Mouse (Mus musculus) midbrain, embryonic 16.5 days (tissue): ENCODE measurements around the gene Tmem259. TPM values are rescaled to one million over a fixed set of nuclear protein-coding genes. Genes with fewer than 3 reads are reported as not detected.

ENCODE experiments used
- ATAC-seq: fragments of 200-750 bp; cut with Nextera tagmentation; 2 replicates; pipeline ENCODE4 v1.8.0; 2017; ENCODE audit warnings: moderate TSS enrichment
- H3K27ac ChIP-seq: fragments of 300-500 bp; sonication (generic); 2 replicates; pipeline ENCODE4 v1.5.1; 2014; ENCODE audit warnings: mild to moderate bottlenecking, low read length, mixed read lengths
- H3K27me3 ChIP-seq: fragments of 300-500 bp; sonication (generic); 2 replicates; pipeline ENCODE4 v1.6.1; 2014; ENCODE audit warnings: low read depth, low read length, mixed read lengths; ENCODE audit not compliant: control insufficient read depth, insufficient read depth
- H3K36me3 ChIP-seq: fragments of 300-500 bp; sonication (generic); 2 replicates; pipeline ENCODE4 v1.6.1; 2014; ENCODE audit warnings: mild to moderate bottlenecking, low read length, moderate library complexity, mixed read lengths; ENCODE audit not compliant: control insufficient read depth, insufficient read depth
- H3K4me1 ChIP-seq: fragments of 300-500 bp; sonication (generic); 2 replicates; pipeline ENCODE4 v1.6.1; 2014; ENCODE audit warnings: mild to moderate bottlenecking, low read length, mixed read lengths; ENCODE audit not compliant: control insufficient read depth, insufficient read depth
- H3K4me2 ChIP-seq: fragments of 300-500 bp; sonication (generic); 2 replicates; pipeline ENCODE4 v1.6.1; 2014; ENCODE audit warnings: mild to moderate bottlenecking, low read length, mixed read lengths
- H3K4me3 ChIP-seq: fragments of 300-500 bp; sonication (generic); 2 replicates; pipeline ENCODE4 v1.5.1; 2014; ENCODE audit warnings: low read depth, mild to moderate bottlenecking, low read length, moderate library complexity, mixed read lengths
- H3K9ac ChIP-seq: fragments of 300-500 bp; sonication (generic); 2 replicates; pipeline ENCODE4 v1.6.1; 2014; ENCODE audit warnings: low read depth, low read length, mixed read lengths
- H3K9me3 ChIP-seq: fragments of 300-500 bp; sonication (generic); replicated peaks from 2 replicates; pipeline ENCODE4 v1.6.1; 2014; ENCODE audit warnings: mild to moderate bottlenecking, low read length, mixed read lengths; ENCODE audit not compliant: control insufficient read depth, poor library complexity, severe bottlenecking
- WGBS: fragments of 180-500 bp; shearing (Covaris S2); extraction: QIAGEN DNeasy Blood & Tissue Kit; methylation state at CpG from one replicate; pipeline ENCODE4 v1.1.7; 2014; 5-methylcytosine and 5-hydroxymethylcytosine counted together
- polyA plus RNA-seq: library from polyadenylated mRNA; unstranded; fragments of >200 nt; fragmentation: Nextera tagmentation; extraction: Ambion mirVana; gene quantifications from 2 replicates; pipeline ENCODE4 v1.2.1, GENCODE M21; 2015

The Tmem259 gene
- polyA plus RNA-seq, 1 experiment from 2014 or later, result 16.2 TPM

DNA sequence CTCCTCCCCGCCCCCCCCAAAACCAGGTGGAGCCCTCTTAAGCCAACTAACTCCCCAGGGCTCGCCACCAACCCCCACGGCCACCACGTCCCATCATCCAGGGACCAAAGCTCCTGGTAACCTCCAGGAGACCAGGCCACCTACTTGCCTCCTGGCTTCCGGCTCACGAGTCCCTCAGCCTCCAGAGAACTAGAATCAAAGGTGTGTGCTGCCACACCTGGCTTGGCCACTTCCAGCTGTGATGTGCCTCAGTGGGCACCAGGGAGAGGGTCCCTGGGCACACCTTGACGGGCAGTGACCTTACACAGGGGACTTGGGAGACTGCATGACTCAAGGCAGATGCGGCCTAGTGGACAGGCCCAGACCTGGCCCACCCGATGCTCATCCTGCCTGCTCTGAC lies 28.4 kb downstream of the Tmem259 start:
- H3K36me3 ChIP-seq, result peaks cover 5% of the 10 kb centered on the region
- no peak overlapping the region for H3K27ac ChIP-seq
- 85% methylated on average over 9 of the region's 9 CpGs for WGBS
- peaks cover 2% of the 10 kb centered on the region for H3K4me1 ChIP-seq
- no peaks in the 10 kb centered on the region for H3K9me3 ChIP-seq
- H3K4me3 ChIP-seq, result no peak overlapping the region
- H3K9ac ChIP-seq, result no peak overlapping the region
- no peaks in the 10 kb centered on the region for H3K27me3 ChIP-seq
- no peak overlapping the region for H3K4me2 ChIP-seq
- ATAC-seq, result no peak

DNA sequence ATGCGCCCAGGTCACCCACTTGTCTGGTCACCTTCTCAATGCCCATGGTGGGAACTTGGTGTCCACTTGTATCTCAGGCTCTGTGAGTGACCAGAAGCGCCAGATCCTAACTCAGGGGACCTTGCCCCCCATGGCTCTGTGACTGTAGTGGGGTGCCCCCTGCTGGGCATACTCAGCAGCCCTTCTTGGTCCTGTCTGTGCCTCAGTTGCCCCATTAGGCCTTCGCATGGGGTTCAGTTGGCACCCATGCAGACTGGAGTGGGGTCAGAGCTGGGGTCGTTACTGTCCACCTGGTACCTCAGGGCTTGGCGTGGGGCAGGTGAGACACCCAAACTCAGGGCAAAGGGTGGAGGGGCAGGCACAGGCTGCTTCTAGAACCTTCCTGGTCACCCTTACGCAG lies 30.2 kb downstream of the Tmem259 start:
- Histone ChIP-seq H3K4me3 (no peak overlapping the region), H3K9ac (no peak overlapping the region), H3K27me3 (no peaks in the 10 kb centered on the region), H3K4me2 (no peak overlapping the region), H3K9me3 (no peaks in the 10 kb centered on the region), H3K27ac (no peak overlapping the region), H3K4me1 (no peaks in the 10 kb centered on the region), H3K36me3 (peaks cover 14% of the 10 kb centered on the region)
- WGBS, result 87% methylated on average over 6 of the region's 6 CpGs
- ATAC-seq, result no peak

DNA sequence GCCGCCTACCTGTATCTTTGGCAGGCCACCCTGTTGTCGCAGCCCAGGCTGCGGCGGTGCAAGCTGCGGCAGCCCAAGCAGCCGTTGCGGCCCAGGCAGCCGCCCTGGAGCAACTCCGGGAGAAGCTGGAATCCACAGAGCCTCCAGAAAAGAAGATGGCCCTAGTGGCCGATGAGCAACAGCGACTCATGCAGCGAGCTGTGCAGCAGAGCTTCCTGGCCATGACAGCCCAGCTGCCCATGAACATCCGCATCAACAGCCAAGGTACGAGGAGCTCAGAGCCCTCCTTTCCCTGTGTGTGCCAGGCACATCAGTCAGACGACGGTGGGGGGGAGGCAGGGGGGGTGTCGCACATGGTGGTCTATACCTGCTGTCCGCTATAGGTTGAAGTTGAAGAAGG lies 33.5 kb downstream of the Tmem259 start:
- 81% methylated on average over 17 of the region's 18 CpGs for WGBS
- H3K36me3 ChIP-seq, result peaks cover 14% of the 10 kb centered on the region
- no peaks in the 10 kb centered on the region for H3K27me3 ChIP-seq
- ATAC-seq, result no peak
- no peak overlapping the region for H3K27ac ChIP-seq
- H3K9ac ChIP-seq, result no peak overlapping the region
- H3K4me1 ChIP-seq, result no peaks in the 10 kb centered on the region
- H3K9me3 ChIP-seq, result no peaks in the 10 kb centered on the region
- no peak overlapping the region for H3K4me3 ChIP-seq
- H3K4me2 ChIP-seq, result no peak overlapping the region

DNA sequence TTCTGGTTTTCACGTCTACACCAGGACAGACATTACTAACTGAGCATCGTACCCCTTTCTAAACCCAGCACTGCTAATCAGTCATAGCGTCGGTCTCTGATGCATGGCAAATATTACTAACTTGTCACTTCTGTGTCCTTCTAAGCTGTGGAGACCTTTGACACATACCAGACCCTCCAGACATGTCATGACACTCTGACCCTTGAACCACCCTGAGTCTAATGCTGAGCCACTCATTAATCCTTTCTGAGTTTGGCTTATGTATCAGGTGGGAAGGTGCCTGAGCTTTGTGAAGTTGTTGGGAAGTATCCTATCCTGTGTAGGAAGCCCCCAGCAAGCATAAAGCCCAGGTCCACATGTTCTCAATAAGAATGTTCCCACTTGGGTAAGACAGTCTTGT lies 34.3 kb downstream of the Tmem259 start:
- Histone ChIP-seq H3K4me3 (no peak overlapping the region), H3K9ac (no peak overlapping the region), H3K36me3 (peaks cover 14% of the 10 kb centered on the region), H3K27me3 (no peaks in the 10 kb centered on the region), H3K4me2 (no peak overlapping the region), H3K27ac (no peak overlapping the region), H3K9me3 (no peaks in the 10 kb centered on the region), H3K4me1 (peaks cover 3% of the 10 kb centered on the region; the same call in 1 of the 2 replicates)
- 91% methylated on average over 4 of the region's 4 CpGs for WGBS
- no peak for ATAC-seq

DNA sequence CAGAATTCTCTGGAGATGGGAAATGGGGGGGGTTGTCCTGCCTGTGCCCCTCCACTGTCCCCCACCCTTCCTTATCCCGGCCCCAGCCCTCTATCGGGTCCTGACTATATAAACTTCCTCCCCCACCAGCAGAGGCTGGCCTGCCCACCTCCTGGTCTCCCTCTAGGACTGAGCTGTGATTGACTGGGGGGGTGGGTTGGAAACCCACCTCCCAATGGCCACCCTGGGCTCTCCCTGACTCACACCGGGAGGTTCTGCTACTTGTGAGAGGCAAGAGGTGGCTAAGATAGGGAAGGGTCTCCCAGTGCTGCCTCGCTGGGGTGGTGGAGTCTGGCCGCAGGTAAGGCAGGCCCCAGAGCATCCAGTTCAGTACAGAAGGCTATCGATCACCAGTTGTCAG lies 36.6 kb downstream of the Tmem259 start:
- Histone ChIP-seq H3K9me3 (no peaks in the 10 kb centered on the region), H3K36me3 (peaks cover 14% of the 10 kb centered on the region), H3K4me3 (no peak overlapping the region), H3K4me1 (peaks cover 3% of the 10 kb centered on the region; the same call in 1 of the 2 replicates), H3K9ac (no peak overlapping the region), H3K27me3 (no peaks in the 10 kb centered on the region), H3K27ac (no peak overlapping the region), H3K4me2 (no peak overlapping the region)
- 77% methylated on average over 6 of the region's 6 CpGs for WGBS
- ATAC-seq, result no peak

DNA sequence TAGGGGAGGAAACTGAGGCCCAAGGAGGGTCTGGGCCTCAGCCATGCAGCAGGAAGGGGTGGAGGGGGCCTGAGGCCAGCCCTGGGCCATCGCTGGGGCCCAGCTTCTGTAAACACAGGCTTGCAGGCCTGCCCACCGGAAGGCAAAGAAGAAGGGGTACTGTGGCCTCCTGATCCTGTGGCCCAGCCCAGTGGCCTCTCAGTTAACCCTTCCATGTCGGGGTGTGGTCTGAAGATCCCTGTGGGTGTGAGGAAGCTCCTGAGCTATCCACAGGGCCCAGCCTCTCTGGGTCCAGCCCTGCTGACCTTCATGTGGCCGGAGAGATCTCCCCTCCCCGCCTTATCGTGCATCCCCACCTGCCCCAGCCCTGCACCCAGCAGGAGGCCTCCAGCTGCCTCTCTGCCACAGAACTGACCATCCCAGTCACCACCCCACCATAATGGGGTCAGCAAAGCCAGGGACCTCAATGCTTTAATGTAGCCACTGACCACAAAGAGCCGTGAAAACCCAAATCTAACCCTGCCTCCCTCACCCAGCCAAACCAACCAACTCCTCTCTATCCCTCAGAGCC lies 37.3 kb downstream of the Tmem259 start:
- Histone ChIP-seq H3K36me3 (peaks cover 14% of the 10 kb centered on the region), H3K27ac (no peak overlapping the region), H3K4me1 (peaks cover 3% of the 10 kb centered on the region; the same call in 1 of the 2 replicates), H3K9me3 (no peaks in the 10 kb centered on the region), H3K9ac (no peak overlapping the region), H3K4me3 (no peak overlapping the region), H3K4me2 (no peak overlapping the region), H3K27me3 (no peaks in the 10 kb centered on the region)
- ATAC-seq, result no peak
- 25% methylated on average over 7 of the region's 7 CpGs for WGBS

DNA sequence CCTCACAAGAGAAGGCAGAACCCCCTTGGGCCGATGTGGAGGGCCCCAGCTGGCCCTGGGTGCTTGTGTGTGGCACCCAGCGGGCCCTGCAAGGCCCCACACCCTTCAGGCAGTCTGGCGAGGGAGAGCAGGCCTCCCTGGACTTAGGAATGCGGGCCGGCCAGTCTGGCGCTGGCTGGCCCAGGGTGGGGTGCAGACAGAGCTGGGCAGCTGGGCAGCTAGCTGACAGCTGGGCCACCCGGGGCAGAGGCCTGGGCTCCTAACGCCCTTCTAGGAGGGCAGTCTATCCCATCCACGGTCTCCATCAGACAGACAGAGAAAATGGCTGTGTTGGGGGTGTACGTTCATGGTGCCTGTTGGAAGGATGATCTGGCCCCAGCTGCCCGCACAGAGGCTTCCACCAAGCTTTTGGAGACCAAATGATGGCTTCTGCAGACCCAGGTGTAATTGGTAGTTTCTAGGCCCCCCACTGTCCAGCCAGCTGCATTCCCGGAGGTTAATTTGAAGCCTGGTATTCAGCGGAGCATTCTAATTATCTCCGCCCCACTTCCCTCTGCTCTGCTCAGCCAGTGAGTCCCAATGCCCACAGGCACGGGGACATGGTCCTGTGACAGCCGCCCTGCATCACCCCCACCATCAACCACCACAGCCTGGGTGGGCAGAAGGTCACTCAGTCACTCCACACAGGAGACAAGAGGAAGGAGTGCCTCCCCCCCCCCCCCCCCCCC lies 38.5 kb downstream of the Tmem259 start:
- 0 out of 2 replicates have a peak overlapping the region, but pooled peaks have one; percentile 10 for H3K9ac ChIP-seq
- peaks cover 3% of the 10 kb centered on the region; the same call in 1 of the 2 replicates for H3K4me1 ChIP-seq
- no peak overlapping the region for H3K4me3 ChIP-seq
- no peaks in the 10 kb centered on the region for H3K9me3 ChIP-seq
- no peak overlapping the region for H3K4me2 ChIP-seq
- ATAC-seq, result peak; percentile 62
- 21% methylated on average over 16 of the region's 16 CpGs for WGBS
- H3K27me3 ChIP-seq, result no peaks in the 10 kb centered on the region
- peaks cover 13% of the 10 kb centered on the region; the same call in 1 of the 2 replicates for H3K36me3 ChIP-seq
- no peak overlapping the region for H3K27ac ChIP-seq

DNA sequence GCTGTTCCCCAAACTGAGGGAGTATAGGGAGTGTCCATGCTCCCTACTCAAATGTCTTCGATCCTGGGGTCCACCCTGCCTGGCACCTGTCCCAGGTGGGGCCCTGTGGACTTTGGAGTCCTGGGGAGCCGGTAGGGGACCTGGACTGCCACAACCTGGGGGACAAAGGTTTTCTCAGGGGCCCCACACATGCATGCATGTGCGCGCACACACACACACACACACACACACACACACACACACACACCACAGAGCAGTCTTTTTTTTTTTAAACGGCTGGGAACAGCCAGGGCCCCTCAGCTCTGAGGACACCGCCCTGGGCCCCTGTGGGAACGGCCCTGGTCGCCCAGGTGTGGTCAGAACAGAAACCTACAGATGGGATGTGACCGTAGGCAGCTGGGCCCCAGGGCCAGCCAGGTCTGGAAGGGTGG lies 40.6 kb downstream of the Tmem259 start:
- no peak overlapping the region for H3K27ac ChIP-seq
- no peaks in the 10 kb centered on the region for H3K27me3 ChIP-seq
- H3K36me3 ChIP-seq, result peaks cover 3% of the 10 kb centered on the region; the same call in 1 of the 2 replicates
- no peak overlapping the region for H3K4me2 ChIP-seq
- no peak for ATAC-seq
- WGBS, result 84% methylated on average over 9 of the region's 9 CpGs
- H3K9me3 ChIP-seq, result no peaks in the 10 kb centered on the region
- no peak overlapping the region for H3K9ac ChIP-seq
- peaks cover 3% of the 10 kb centered on the region; the same call in 1 of the 2 replicates for H3K4me1 ChIP-seq
- no peak overlapping the region for H3K4me3 ChIP-seq

DNA sequence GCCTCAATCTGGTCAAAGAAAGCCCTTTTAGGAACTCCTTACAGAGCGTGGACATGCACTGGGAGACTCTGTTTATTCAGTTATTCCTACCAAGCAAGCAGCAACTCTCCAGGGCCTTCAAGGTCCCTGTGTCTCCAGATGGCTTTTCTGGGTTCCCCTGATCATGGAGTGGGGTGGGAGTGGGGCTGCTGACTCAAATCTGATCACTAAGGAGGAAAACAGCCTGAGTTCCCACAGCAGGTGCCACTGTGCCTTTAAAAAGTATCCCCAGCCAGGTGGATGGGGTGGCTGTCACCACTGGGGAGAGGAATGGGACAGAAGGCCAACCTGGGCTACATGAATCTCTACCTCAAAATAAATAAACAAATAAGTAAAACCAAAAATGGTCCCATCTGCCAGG lies 41.1 kb downstream of the Tmem259 start:
- H3K27ac ChIP-seq, result no peak overlapping the region
- H3K27me3 ChIP-seq, result no peaks in the 10 kb centered on the region
- H3K4me2 ChIP-seq, result no peak overlapping the region
- H3K4me1 ChIP-seq, result peaks cover 3% of the 10 kb centered on the region; the same call in 1 of the 2 replicates
- H3K36me3 ChIP-seq, result peaks cover 3% of the 10 kb centered on the region; the same call in 1 of the 2 replicates
- no peak overlapping the region for H3K9ac ChIP-seq
- H3K4me3 ChIP-seq, result no peak overlapping the region
- 96% methylated on average over 1 of the region's 1 CpGs for WGBS
- H3K9me3 ChIP-seq, result no peaks in the 10 kb centered on the region
- no peak for ATAC-seq
